Mouse (Mus musculus): ENCODE results near the gene Uts2b. TPM values are rescaled to one million over a fixed set of nuclear protein-coding genes. Genes with fewer than 3 reads are reported as not detected.

Gene Uts2b
- polyA plus RNA-seq, 1 experiment = not detected

- Histone ChIP-seq H3K27ac (ENCODE audit: insufficient read depth, low read length) (no peak overlapping the region), H3K36me3 (ENCODE audit: control insufficient read depth, insufficient read depth, low read length) (no peaks in the 10 kb centered on the region; the same call in 1 of the 2 replicates), H3K4me3 (ENCODE audit: extremely low read depth, insufficient read depth, insufficient read length) (no peak overlapping the region), H3K27me3 (ENCODE audit: control insufficient read depth, insufficient read depth, low read length) (no peaks in the 10 kb centered on the region), H3K4me1 (ENCODE audit: control insufficient read depth, insufficient read depth, insufficient read length) (peaks cover 6% of the 10 kb centered on the region; the same call in 1 of the 2 replicates)
- 52% methylated on average over 3 of the region's 3 CpGs for WGBS
- TF ChIP-seq POLR2A (IDR thresholded peaks at IDR 0.05; ENCODE audit: low read depth, low read length) (no peak), CTCF (IDR thresholded peaks at IDR 0.05; ENCODE audit: extremely low read depth, insufficient read depth, insufficient read length, insufficient replicate concordance) (no peak)
- DNase-seq (ENCODE audit: low read depth in 1 of 2, low spot score in 2 of 2) = no peak
Measured at GRCm38 (mm10) chr16:27399026-27399718, 29.1 kb upstream of the Uts2b start.

- H3K27me3 ChIP-seq (ENCODE audit: control insufficient read depth, insufficient read depth, low read length) = no peaks in the 10 kb centered on the region
- peaks cover 9% of the 10 kb centered on the region; the same call in 1 of the 2 replicates for H3K4me1 ChIP-seq (ENCODE audit: control insufficient read depth, insufficient read depth, insufficient read length)
- 98% methylated on average over 1 of the region's 1 CpGs for WGBS
- peaks cover 2% of the 10 kb centered on the region for H3K36me3 ChIP-seq (ENCODE audit: control insufficient read depth, insufficient read depth, low read length)
- H3K27ac ChIP-seq (ENCODE audit: insufficient read depth, low read length) = no peak overlapping the region
- TF ChIP-seq POLR2A (IDR thresholded peaks at IDR 0.05; ENCODE audit: low read depth, low read length) (no peak), CTCF (IDR thresholded peaks at IDR 0.05; ENCODE audit: extremely low read depth, insufficient read depth, insufficient read length, insufficient replicate concordance) (no peak)
- H3K4me3 ChIP-seq (ENCODE audit: extremely low read depth, insufficient read depth, insufficient read length) = no peak overlapping the region
- DNase-seq (ENCODE audit: low read depth in 1 of 2, low spot score in 2 of 2) = no peak
Measured at GRCm38 (mm10) chr16:27396951-27397350, 26.9 kb upstream of the Uts2b start.

- no peak for TF ChIP-seq CTCF (IDR thresholded peaks at IDR 0.05; ENCODE audit: extremely low read depth, insufficient read depth, insufficient read length, insufficient replicate concordance)
- TF ChIP-seq POLR2A (IDR thresholded peaks at IDR 0.05; ENCODE audit: low read depth, low read length) = no peak
- peaks cover 2% of the 10 kb centered on the region for H3K36me3 ChIP-seq (ENCODE audit: control insufficient read depth, insufficient read depth, low read length)
- 78% methylated on average over 4 of the region's 4 CpGs for WGBS
- H3K4me3 ChIP-seq (ENCODE audit: extremely low read depth, insufficient read depth, insufficient read length) = no peak overlapping the region; the same call in 1 of the 2 replicates
- no peaks in the 10 kb centered on the region for H3K27me3 ChIP-seq (ENCODE audit: control insufficient read depth, insufficient read depth, low read length)
- DNase-seq (ENCODE audit: low read depth in 1 of 2, low spot score in 2 of 2) = no peak
- H3K4me1 ChIP-seq (ENCODE audit: control insufficient read depth, insufficient read depth, insufficient read length) = peaks cover 12% of the 10 kb centered on the region; the same call in 1 of the 2 replicates
- H3K27ac ChIP-seq (ENCODE audit: insufficient read depth, low read length) = no peak overlapping the region; the same call in 1 of the 2 replicates
Measured at GRCm38 (mm10) chr16:27395251-27396037, 25.4 kb upstream of the Uts2b start.

- no peak for TF ChIP-seq CTCF (IDR thresholded peaks at IDR 0.05; ENCODE audit: extremely low read depth, insufficient read depth, insufficient read length, insufficient replicate concordance)
- no peak for TF ChIP-seq POLR2A (IDR thresholded peaks at IDR 0.05; ENCODE audit: low read depth, low read length)
- H3K27ac ChIP-seq (ENCODE audit: insufficient read depth, low read length) = no peak overlapping the region
- 89% methylated on average over 2 of the region's 2 CpGs for WGBS
- no peak for DNase-seq (ENCODE audit: low read depth in 1 of 2, low spot score in 2 of 2)
- no peaks in the 10 kb centered on the region for H3K27me3 ChIP-seq (ENCODE audit: control insufficient read depth, insufficient read depth, low read length)
- H3K4me3 ChIP-seq (ENCODE audit: extremely low read depth, insufficient read depth, insufficient read length) = no peak overlapping the region
- H3K36me3 ChIP-seq (ENCODE audit: control insufficient read depth, insufficient read depth, low read length) = peaks cover 2% of the 10 kb centered on the region
- peaks cover 13% of the 10 kb centered on the region; the same call in 1 of the 2 replicates for H3K4me1 ChIP-seq (ENCODE audit: control insufficient read depth, insufficient read depth, insufficient read length)
Measured at GRCm38 (mm10) chr16:27391845-27392244, 21.8 kb upstream of the Uts2b start.

- 82% methylated on average over 4 of the region's 4 CpGs for WGBS
- Histone ChIP-seq H3K4me3 (ENCODE audit: extremely low read depth, insufficient read depth, insufficient read length) (no peak overlapping the region; the same call in 1 of the 2 replicates), H3K36me3 (ENCODE audit: control insufficient read depth, insufficient read depth, low read length) (peaks cover 2% of the 10 kb centered on the region; the same call in 1 of the 2 replicates), H3K27me3 (ENCODE audit: control insufficient read depth, insufficient read depth, low read length) (no peaks in the 10 kb centered on the region), H3K27ac (ENCODE audit: insufficient read depth, low read length) (peak overlapping the region; percentile 38), H3K4me1 (ENCODE audit: control insufficient read depth, insufficient read depth, insufficient read length) (peaks cover 13% of the 10 kb centered on the region)
- no peak for DNase-seq (ENCODE audit: low read depth in 1 of 2, low spot score in 2 of 2)
- TF ChIP-seq POLR2A (IDR thresholded peaks at IDR 0.05; ENCODE audit: low read depth, low read length) = no peak
- no peak for TF ChIP-seq CTCF (IDR thresholded peaks at IDR 0.05; ENCODE audit: extremely low read depth, insufficient read depth, insufficient read length, insufficient replicate concordance)
Measured at GRCm38 (mm10) chr16:27390306-27390705, 20.3 kb upstream of the Uts2b start.

GRCm38 (mm10) chr16:27389534-27390282, 19.7 kb upstream of the Uts2b start:
- TF ChIP-seq POLR2A (IDR thresholded peaks at IDR 0.05; ENCODE audit: low read depth, low read length) (no peak), CTCF (IDR thresholded peaks at IDR 0.05; ENCODE audit: extremely low read depth, insufficient read depth, insufficient read length, insufficient replicate concordance) (no peak)
- H3K4me3 ChIP-seq (ENCODE audit: extremely low read depth, insufficient read depth, insufficient read length) = peak overlapping the region; percentile 75
- peaks cover 2% of the 10 kb centered on the region; the same call in 1 of the 2 replicates for H3K36me3 ChIP-seq (ENCODE audit: control insufficient read depth, insufficient read depth, low read length)
- H3K27ac ChIP-seq (ENCODE audit: insufficient read depth, low read length) = peak overlapping the region; percentile 97
- WGBS = 35% methylated on average over 7 of the region's 7 CpGs
- no peaks in the 10 kb centered on the region for H3K27me3 ChIP-seq (ENCODE audit: control insufficient read depth, insufficient read depth, low read length)
- no peak for DNase-seq (ENCODE audit: low read depth in 1 of 2, low spot score in 2 of 2)
- H3K4me1 ChIP-seq (ENCODE audit: control insufficient read depth, insufficient read depth, insufficient read length) = peaks cover 12% of the 10 kb centered on the region

Measured in spleen, adult 2 months (tissue).